Mouse (Mus musculus) T-cell, adult 2 months (primary cell): Measurements from ENCODE around the gene Gria1.

Experiments used
- DNase-seq: peaks from one replicate; pipeline ENCODE4 v3.0.0; 2022; ENCODE audit warnings: low spot score

Gene Gria1

GRCm38 (mm10) chr11:57011024-57011690, at the start of gene Gria1:
Gene Gria1 (plus strand): TSS chr11:57011387.
- no peak for DNase-seq

- no peak for DNase-seq
Measured at GRCm38 (mm10) chr11:56961751-56962150, 49.4 kb upstream of the Gria1 start.

GRCm38 (mm10) chr11:56972814-56973213, 38.4 kb upstream of the Gria1 start:
- DNase-seq = no peak

- DNase-seq = no peak
Measured at GRCm38 (mm10) chr11:56984321-56985000, 26.7 kb upstream of the Gria1 start.

- no peak for DNase-seq
Measured at GRCm38 (mm10) chr11:56985457-56985856, 25.7 kb upstream of the Gria1 start.

- no peak for DNase-seq
Measured at GRCm38 (mm10) chr11:56999601-57000001, 11.6 kb upstream of the Gria1 start.

GRCm38 (mm10) chr11:57004611-57005010, 6.6 kb upstream of the Gria1 start:
- no peak for DNase-seq

- DNase-seq = no peak
Measured at GRCm38 (mm10) chr11:57005341-57005740, 5.8 kb upstream of the Gria1 start.

GRCm38 (mm10) chr11:57007790-57008189, 3.4 kb upstream of the Gria1 start:
- DNase-seq = no peak

GRCm38 (mm10) chr11:57010611-57011010, 576 bp upstream of the Gria1 start:
- no peak for DNase-seq

- no peak for DNase-seq
Measured at GRCm38 (mm10) chr11:57011691-57012039, 478 bp downstream of the Gria1 start.

GRCm38 (mm10) chr11:57012287-57012921, 1.2 kb downstream of the Gria1 start:
- no peak for DNase-seq

GRCm38 (mm10) chr11:57013464-57014190, 2.4 kb downstream of the Gria1 start:
- no peak for DNase-seq

GRCm38 (mm10) chr11:57014396-57014795, 3.2 kb downstream of the Gria1 start:
- DNase-seq = no peak

- DNase-seq = no peak
Measured at GRCm38 (mm10) chr11:57018536-57018935, 7.3 kb downstream of the Gria1 start.

GRCm38 (mm10) chr11:57022400-57022799, 11.2 kb downstream of the Gria1 start:
- DNase-seq = no peak

- no peak for DNase-seq
Measured at GRCm38 (mm10) chr11:57030448-57030847, 19.3 kb downstream of the Gria1 start.

- no peak for DNase-seq
Measured at GRCm38 (mm10) chr11:57038807-57039206, 27.6 kb downstream of the Gria1 start.

- no peak for DNase-seq
Measured at GRCm38 (mm10) chr11:57039306-57039705, 28.1 kb downstream of the Gria1 start.

GRCm38 (mm10) chr11:57042057-57042456, 30.9 kb downstream of the Gria1 start:
- DNase-seq = no peak

GRCm38 (mm10) chr11:57044146-57044545, 33.0 kb downstream of the Gria1 start:
- DNase-seq = no peak

- DNase-seq = no peak
Measured at GRCm38 (mm10) chr11:57051666-57052562, 40.7 kb downstream of the Gria1 start.
